Mouse (Mus musculus): Measurements from ENCODE around the gene Myo15.

- TF ChIP-seq CTCF (IDR thresholded peaks at IDR 0.05; ENCODE audit: extremely low read depth, insufficient read depth, low read length) (no peak), POLR2A (IDR thresholded peaks at IDR 0.05; ENCODE audit: extremely low read depth, insufficient read depth, low read length) (no peak)
Observed at GRCm38 (mm10) chr11:60540002-60540610, 71.0 kb downstream of the Myo15 start.
